Mouse (Mus musculus): Measurements from ENCODE around the gene Vamp1. TPM values are rescaled to one million over a fixed set of nuclear protein-coding genes. Genes with fewer than 3 reads are reported as not detected.
A peak's percentile ranks its signal among the peaks of the same experiment; 100 is the strongest.
"Not testable (repeated sequence)": the region's sequence is repeated elsewhere in the genome, so short reads cannot be mapped to it uniquely, and the experiment has no call there.

Vamp1 gene
- polyA plus RNA-seq, 1 experiment from 2014 or later: 4.7 TPM

DNA sequence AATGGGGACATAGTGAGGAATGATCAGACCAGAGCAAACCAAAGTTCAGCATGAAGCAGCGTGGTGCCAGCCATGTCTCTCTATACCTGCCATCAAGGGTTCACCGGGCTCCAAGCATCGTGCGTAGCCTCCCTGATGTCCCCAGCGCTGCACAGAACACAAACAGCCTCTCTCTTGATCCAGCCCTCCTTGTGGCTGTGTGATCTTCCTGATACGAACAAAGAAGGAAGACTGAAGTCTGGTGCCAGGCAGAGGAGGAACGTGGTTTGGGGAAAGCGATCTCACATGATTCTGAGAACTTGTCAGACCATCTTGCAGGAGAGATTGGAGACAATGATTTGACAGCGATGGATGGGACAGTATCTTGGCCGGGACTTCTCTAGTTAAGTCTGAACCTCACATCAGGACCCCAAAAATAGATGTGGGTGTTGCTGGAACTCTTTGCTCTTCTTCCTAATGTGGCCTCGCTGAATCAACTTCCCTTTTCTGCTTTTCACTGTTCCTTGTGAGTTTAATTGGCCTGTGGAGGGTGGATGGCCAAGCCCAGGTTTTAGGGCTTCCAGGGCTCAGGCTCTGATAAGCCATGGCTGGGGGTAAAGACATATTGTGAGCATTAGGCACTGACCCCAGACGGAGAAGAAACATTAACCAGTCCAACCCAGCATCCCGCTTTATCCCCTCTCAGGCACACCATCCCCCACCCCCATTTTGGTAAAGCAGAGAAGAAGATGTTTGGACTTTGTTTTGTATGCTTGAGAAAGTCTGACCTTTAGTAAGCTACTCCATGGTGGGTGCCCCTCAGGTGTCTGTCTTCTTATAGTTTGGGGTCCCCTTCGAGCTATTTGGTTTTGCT, 38.7 kb downstream of the Vamp1 start:
- Histone ChIP-seq H3K9ac (replicated peaks) (no peak overlapping the region), H3K4me1 (no peaks in the 10 kb centered on the region), H3K9me3 (no peaks in the 10 kb centered on the region), H3K27ac (replicated peaks) (no peak overlapping the region), H3K36me3 (no peaks in the 10 kb centered on the region), H3K4me2 (replicated peaks) (no peak overlapping the region), H3K27me3 (no peaks in the 10 kb centered on the region), H3K4me3 (no peak overlapping the region)
- ATAC-seq (ENCODE audit: low FRiP score, low read depth): no peak
- WGBS: 82% methylated on average over 14 of the region's 14 CpGs

- H3K36me3 ChIP-seq: no peaks in the 10 kb centered on the region
- no peaks in the 10 kb centered on the region for H3K4me1 ChIP-seq
- no peak for ATAC-seq (ENCODE audit: low FRiP score, low read depth)
- H3K4me3 ChIP-seq: no peak overlapping the region
- H3K9ac ChIP-seq (replicated peaks): no peak overlapping the region
- no peaks in the 10 kb centered on the region for H3K9me3 ChIP-seq
- H3K27me3 ChIP-seq: no peaks in the 10 kb centered on the region
- H3K4me2 ChIP-seq (replicated peaks): no peak overlapping the region
- WGBS: 85% methylated on average over 7 of the region's 7 CpGs
- no peak overlapping the region for H3K27ac ChIP-seq (replicated peaks)
Observed at GRCm38 (mm10) chr6:125255516-125256044, 40.2 kb downstream of the Vamp1 start.

- Histone ChIP-seq H3K9me3 (no peaks in the 10 kb centered on the region), H3K27me3 (no peaks in the 10 kb centered on the region), H3K9ac (replicated peaks) (no peak overlapping the region), H3K4me1 (no peaks in the 10 kb centered on the region), H3K4me2 (replicated peaks) (no peak overlapping the region), H3K36me3 (no peaks in the 10 kb centered on the region), H3K4me3 (no peak overlapping the region), H3K27ac (replicated peaks) (no peak overlapping the region)
- no peak for ATAC-seq (ENCODE audit: low FRiP score, low read depth)
- 79% methylated on average over 8 of the region's 8 CpGs for WGBS
Observed at GRCm38 (mm10) chr6:125256222-125256966, 41.0 kb downstream of the Vamp1 start.

- WGBS: 87% methylated on average over 10 of the region's 10 CpGs
- no peak overlapping the region for H3K4me2 ChIP-seq (replicated peaks)
- no peaks in the 10 kb centered on the region for H3K4me1 ChIP-seq
- no peak overlapping the region for H3K4me3 ChIP-seq
- no peaks in the 10 kb centered on the region for H3K27me3 ChIP-seq
- H3K36me3 ChIP-seq: no peaks in the 10 kb centered on the region
- H3K27ac ChIP-seq (replicated peaks): no peak overlapping the region
- ATAC-seq (ENCODE audit: low FRiP score, low read depth): no peak
- no peaks in the 10 kb centered on the region for H3K9me3 ChIP-seq
- H3K9ac ChIP-seq (replicated peaks): no peak overlapping the region
Observed at GRCm38 (mm10) chr6:125260006-125260555, 44.7 kb downstream of the Vamp1 start.

DNA sequence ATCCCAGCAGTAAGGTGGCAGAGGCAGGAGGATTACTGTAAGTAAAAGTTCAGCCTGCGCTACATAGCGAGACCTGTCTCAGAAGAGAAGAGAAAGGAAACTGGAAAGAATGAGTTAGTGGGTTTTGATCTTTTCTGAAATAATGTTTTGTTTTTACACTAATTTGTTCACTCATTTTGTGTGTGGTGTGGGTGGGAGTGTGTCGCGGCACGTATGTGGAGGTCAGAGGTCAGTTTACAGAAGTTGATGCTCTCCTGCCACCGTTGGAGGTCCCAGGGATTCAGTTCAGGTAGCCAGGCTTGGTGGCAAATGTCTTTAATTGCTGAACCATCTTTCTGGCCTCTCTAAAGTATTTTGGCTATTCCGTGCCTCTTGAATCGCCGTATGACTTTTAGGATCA, 48.9 kb downstream of the Vamp1 start:
- Histone ChIP-seq H3K27me3 (no peaks in the 10 kb centered on the region), H3K9me3 (no peaks in the 10 kb centered on the region), H3K4me1 (no peaks in the 10 kb centered on the region), H3K9ac (replicated peaks) (no peak overlapping the region), H3K4me3 (no peak overlapping the region), H3K4me2 (replicated peaks) (no peak overlapping the region), H3K36me3 (no peaks in the 10 kb centered on the region), H3K27ac (replicated peaks) (no peak overlapping the region)
- WGBS: 91% methylated on average over 9 of the region's 9 CpGs
- ATAC-seq (ENCODE audit: low FRiP score, low read depth): no peak

DNA sequence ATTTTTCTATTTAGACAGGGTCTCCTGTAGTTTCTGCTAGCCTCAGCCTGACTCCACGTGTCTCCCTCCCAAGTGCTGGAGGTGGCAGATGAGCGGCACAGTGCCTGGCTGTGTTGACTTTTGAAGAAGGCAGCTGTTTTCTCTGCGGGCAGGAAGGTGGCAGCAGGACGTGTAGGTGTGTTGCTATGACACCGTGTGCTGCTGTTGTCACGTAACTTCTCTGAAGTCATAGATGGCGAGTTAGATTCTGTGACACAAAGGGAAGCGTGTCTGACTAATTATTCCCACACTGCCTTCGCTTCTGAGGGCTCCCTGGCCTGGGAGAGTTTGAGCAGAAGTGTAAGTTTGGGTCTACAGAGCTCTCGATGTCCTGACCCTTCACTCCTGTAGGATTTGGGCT, 49.9 kb downstream of the Vamp1 start:
- no peaks in the 10 kb centered on the region for H3K36me3 ChIP-seq
- ATAC-seq (ENCODE audit: low FRiP score, low read depth): no peak
- 62% methylated on average over 10 of the region's 10 CpGs for WGBS
- no peaks in the 10 kb centered on the region for H3K9me3 ChIP-seq
- no peak overlapping the region for H3K9ac ChIP-seq (replicated peaks)
- H3K4me1 ChIP-seq: no peaks in the 10 kb centered on the region
- no peaks in the 10 kb centered on the region for H3K27me3 ChIP-seq
- no peak overlapping the region for H3K4me2 ChIP-seq (replicated peaks)
- no peak overlapping the region for H3K27ac ChIP-seq (replicated peaks)
- H3K4me3 ChIP-seq: no peak overlapping the region

GRCm38 (mm10) chr6:125266091-125266490, 50.7 kb downstream of the Vamp1 start:
- no peak overlapping the region for H3K4me3 ChIP-seq
- H3K9me3 ChIP-seq: no peaks in the 10 kb centered on the region
- H3K9ac ChIP-seq (replicated peaks): no peak overlapping the region
- WGBS: 81% methylated on average over 13 of the region's 13 CpGs
- peaks cover 5% of the 10 kb centered on the region; the same call in 1 of the 2 replicates for H3K27me3 ChIP-seq
- no peak overlapping the region for H3K27ac ChIP-seq (replicated peaks)
- H3K4me2 ChIP-seq (replicated peaks): no peak overlapping the region
- ATAC-seq (ENCODE audit: low FRiP score, low read depth): no peak
- no peaks in the 10 kb centered on the region for H3K4me1 ChIP-seq
- H3K36me3 ChIP-seq: no peaks in the 10 kb centered on the region

DNA sequence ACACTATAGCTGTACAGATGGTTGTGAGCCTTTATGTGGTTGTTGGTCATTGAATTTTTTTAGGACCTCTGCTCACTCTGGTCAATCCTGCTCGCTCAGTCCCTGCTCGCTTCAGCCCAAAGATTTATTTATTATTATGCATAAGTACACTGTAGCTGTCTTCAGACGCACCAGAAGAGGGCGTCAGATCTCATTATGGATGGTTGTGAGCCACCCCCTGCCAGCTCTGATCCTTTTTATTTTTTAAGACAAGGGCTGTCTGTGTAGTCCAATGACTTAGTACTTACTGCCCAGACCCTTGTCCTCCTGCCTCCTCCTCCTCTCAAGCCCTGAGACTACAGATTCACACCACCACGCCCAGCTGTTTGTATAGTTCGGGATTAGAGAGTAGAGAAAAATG, 51.2 kb downstream of the Vamp1 start:
- H3K4me2 ChIP-seq (replicated peaks); ATAC-seq (ENCODE audit: low FRiP score, low read depth); H3K36me3 ChIP-seq; H3K9ac ChIP-seq (replicated peaks); H3K27me3 ChIP-seq; H3K27ac ChIP-seq (replicated peaks); H3K4me1 ChIP-seq; H3K4me3 ChIP-seq; H3K9me3 ChIP-seq: not testable (repeated sequence)
- WGBS: 68% methylated on average over 6 of the region's 6 CpGs

- Histone ChIP-seq H3K4me1 (no peaks in the 10 kb centered on the region), H3K9ac (replicated peaks) (no peak overlapping the region), H3K27me3 (peaks cover 13% of the 10 kb centered on the region; the same call in 1 of the 2 replicates), H3K27ac (replicated peaks) (no peak overlapping the region), H3K9me3 (no peaks in the 10 kb centered on the region), H3K4me3 (no peak overlapping the region), H3K4me2 (replicated peaks) (no peak overlapping the region), H3K36me3 (no peaks in the 10 kb centered on the region)
- WGBS: 92% methylated on average over 3 of the region's 3 CpGs
- ATAC-seq (ENCODE audit: low FRiP score, low read depth): no peak
Observed at GRCm38 (mm10) chr6:125267469-125267868, 52.1 kb downstream of the Vamp1 start.

DNA sequence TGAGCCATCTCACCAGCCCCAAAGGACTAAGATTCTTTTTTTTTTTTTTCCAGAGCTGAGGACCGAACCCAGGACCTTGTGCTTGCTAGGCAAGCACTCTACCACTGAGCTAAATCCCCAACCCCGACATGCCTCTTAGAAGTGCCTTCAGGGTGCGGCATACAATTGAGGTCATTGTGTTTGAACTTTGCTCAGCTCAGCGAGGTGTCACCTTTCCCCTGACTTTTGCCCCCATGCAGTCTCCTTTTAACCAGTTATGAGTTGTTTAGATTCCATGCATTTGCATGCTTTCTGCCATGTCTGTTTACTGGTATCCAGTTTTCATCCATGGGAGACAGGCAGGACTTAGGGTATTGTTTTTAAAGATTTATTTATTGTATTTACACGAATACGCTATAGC, 53.4 kb downstream of the Vamp1 start:
- peaks cover 18% of the 10 kb centered on the region; the same call in 1 of the 2 replicates for H3K27me3 ChIP-seq
- no peak overlapping the region for H3K27ac ChIP-seq (replicated peaks)
- H3K9ac ChIP-seq (replicated peaks): no peak overlapping the region
- no peak overlapping the region for H3K4me3 ChIP-seq
- no peak overlapping the region for H3K4me2 ChIP-seq (replicated peaks)
- H3K4me1 ChIP-seq: no peaks in the 10 kb centered on the region
- 49% methylated on average over 6 of the region's 6 CpGs for WGBS
- no peak for ATAC-seq (ENCODE audit: low FRiP score, low read depth)
- no peaks in the 10 kb centered on the region for H3K9me3 ChIP-seq
- no peaks in the 10 kb centered on the region for H3K36me3 ChIP-seq

DNA sequence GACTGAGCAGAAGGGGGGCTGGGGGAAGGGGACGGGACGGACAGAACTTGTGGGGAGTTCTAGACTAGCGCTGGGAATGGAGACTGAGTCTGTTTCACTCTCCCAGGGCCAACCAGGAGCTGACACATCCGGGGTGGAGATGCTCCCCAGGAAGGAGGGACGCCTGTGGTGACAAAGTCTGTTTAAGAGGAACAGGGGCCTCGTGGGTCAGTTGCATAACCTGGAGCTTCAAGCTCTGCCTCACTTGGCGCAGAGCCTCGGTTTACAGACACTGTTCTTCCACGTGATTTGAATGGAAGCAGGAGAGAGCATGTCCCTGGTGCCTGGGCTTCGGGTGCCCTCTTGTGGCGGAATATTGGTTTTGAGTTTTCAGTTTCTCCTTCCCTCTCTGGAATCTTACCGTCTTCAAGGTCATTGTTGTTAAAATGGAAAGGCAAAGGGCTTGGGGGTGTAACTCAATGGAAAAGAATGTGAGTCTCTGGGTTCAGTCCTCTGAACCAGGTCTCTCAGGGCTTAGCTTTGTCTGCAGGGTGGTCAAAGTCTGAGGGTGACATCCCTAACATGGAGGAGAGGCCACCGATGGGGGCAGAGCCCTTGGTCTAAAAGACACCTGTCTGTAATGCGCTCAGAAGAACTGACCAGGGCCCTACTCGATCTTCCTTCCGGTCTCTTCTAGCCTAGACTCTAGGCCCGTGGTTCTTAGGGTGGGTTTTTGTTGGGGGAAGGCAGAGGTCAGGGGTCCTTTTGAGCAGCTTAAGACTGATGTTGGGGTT, 56.3 kb downstream of the Vamp1 start:
- Histone ChIP-seq H3K4me3 (no peak overlapping the region), H3K27ac (replicated peaks) (no peak overlapping the region), H3K36me3 (no peaks in the 10 kb centered on the region), H3K9me3 (no peaks in the 10 kb centered on the region), H3K4me1 (no peaks in the 10 kb centered on the region), H3K27me3 (peaks cover 18% of the 10 kb centered on the region; the same call in 1 of the 2 replicates), H3K9ac (replicated peaks) (no peak overlapping the region), H3K4me2 (replicated peaks) (peak overlapping the region; percentile 33)
- peak; percentile 89 for ATAC-seq (ENCODE audit: low FRiP score, low read depth)
- 19% methylated on average over 17 of the region's 17 CpGs for WGBS

Measured in midbrain, embryonic 12.5 days (tissue).